Mouse (Mus musculus): Measurements from ENCODE around the gene Aspg.

The Aspg gene

GRCm38 (mm10) chr12:112117006-112117405 is 10.5 kb downstream of the Aspg start:
- DNase-seq, result no peak

- DNase-seq, result no peak
These were observed 11.2 kb downstream of the Aspg start for GRCm38 (mm10) chr12:112117649-112118048.

- DNase-seq, result no peak
These were observed 14.7 kb downstream of the Aspg start for GRCm38 (mm10) chr12:112121188-112121587.

- DNase-seq, result no peak
These were observed 19.4 kb downstream of the Aspg start for GRCm38 (mm10) chr12:112125903-112126302.

GRCm38 (mm10) chr12:112126931-112127635 is 20.6 kb downstream of the Aspg start:
- DNase-seq, result no peak

- DNase-seq, result no peak
These were observed 22.0 kb downstream of the Aspg start for GRCm38 (mm10) chr12:112128526-112128925.

- no peak for DNase-seq
These were observed 22.9 kb downstream of the Aspg start for GRCm38 (mm10) chr12:112129300-112129856.

- DNase-seq, result no peak
These were observed 23.8 kb downstream of the Aspg start for GRCm38 (mm10) chr12:112130161-112130860.

- DNase-seq, result no peak
These were observed 24.5 kb downstream of the Aspg start for GRCm38 (mm10) chr12:112130957-112131356.

- DNase-seq, result no peak
These were observed 33.8 kb downstream of the Aspg start for GRCm38 (mm10) chr12:112140231-112140630.

- DNase-seq, result no peak
These were observed 34.3 kb downstream of the Aspg start for GRCm38 (mm10) chr12:112140745-112141144.

- no peak for DNase-seq
These were observed 34.8 kb downstream of the Aspg start for GRCm38 (mm10) chr12:112141300-112141699.

- no peak for DNase-seq
These were observed 36.8 kb downstream of the Aspg start for GRCm38 (mm10) chr12:112143116-112143832.

GRCm38 (mm10) chr12:112143833-112144201 is 37.3 kb downstream of the Aspg start:
- no peak for DNase-seq

- DNase-seq, result no peak
These were observed 38.1 kb downstream of the Aspg start for GRCm38 (mm10) chr12:112144377-112145115.

- peak; percentile 49 for DNase-seq
These were observed 38.9 kb downstream of the Aspg start for GRCm38 (mm10) chr12:112145211-112145874.

- DNase-seq, result peak; percentile 11
These were observed 39.6 kb downstream of the Aspg start, which contains the start of gene Kif26a for GRCm38 (mm10) chr12:112145875-112146651. Gene Kif26a (plus strand): TSS chr12:112146208.

GRCm38 (mm10) chr12:112147365-112147764 is 40.9 kb downstream of the Aspg start:
- DNase-seq, result no peak

- DNase-seq, result no peak
These were observed 43.5 kb downstream of the Aspg start for GRCm38 (mm10) chr12:112150011-112150410.

- DNase-seq, result no peak
These were observed 44.9 kb downstream of the Aspg start for GRCm38 (mm10) chr12:112151244-112151979.

- DNase-seq, result no peak
These were observed 45.5 kb downstream of the Aspg start for GRCm38 (mm10) chr12:112151980-112152362.
